Mouse (Mus musculus): ENCODE measurements around the gene Cbx6.
"Not testable (repeated sequence)": the region's sequence is repeated elsewhere in the genome, so short reads cannot be mapped to it uniquely, and the experiment has no call there.

The Cbx6 gene

DNA sequence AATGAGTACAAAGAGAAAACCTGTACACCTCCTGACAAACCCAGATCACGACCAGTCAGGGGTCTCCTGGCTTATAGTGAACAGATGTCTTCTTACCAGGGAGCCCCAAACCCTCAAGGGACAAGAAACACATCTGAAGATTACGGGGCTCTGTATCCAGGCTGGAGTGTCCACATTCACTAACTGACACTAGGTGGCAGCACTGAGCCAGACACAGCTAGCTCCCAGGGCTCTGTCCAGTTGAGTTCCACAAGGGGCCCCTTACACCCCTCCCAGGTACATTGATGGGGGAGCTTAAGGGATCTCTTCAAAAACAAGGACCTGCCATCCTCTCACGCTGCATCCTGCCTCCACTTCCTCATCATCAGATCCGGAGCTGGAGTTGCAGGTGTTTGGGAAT is 4.1 kb downstream of the Cbx6 start:
- peak; percentile 91 for DNase-seq (ENCODE audit: low read depth)

- no peak for DNase-seq (ENCODE audit: low read depth)
Measured at GRCm38 (mm10) chr15:79829431-79829830, 5.1 kb downstream of the Cbx6 start.

- DNase-seq (ENCODE audit: low read depth): no peak
Measured at GRCm38 (mm10) chr15:79828366-79829035, 6.0 kb downstream of the Cbx6 start.

DNA sequence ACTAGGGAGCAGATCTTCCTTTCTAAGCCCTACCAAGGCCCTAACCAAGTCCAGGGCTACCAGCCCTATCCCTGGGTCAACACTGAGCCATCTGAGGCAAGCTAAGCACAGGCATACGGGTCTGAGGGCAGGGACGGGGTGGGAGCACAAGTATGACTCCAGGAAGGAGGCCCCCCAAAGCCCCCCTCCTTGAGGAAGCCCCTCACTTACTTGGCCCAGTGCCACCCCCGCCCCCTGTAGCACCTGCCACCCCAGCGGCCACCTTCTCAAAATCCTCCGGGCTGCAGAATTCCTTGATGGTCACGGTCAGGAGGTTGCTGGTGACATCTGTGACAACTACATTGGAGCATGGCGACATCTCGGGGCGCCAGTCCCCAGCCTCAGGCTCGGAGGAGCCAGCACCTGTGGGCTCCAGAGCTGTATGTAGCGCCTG is 6.7 kb downstream of the Cbx6 start:
- DNase-seq (ENCODE audit: low read depth): no peak

- no peak for DNase-seq (ENCODE audit: low read depth)
Measured at GRCm38 (mm10) chr15:79827061-79827777, 7.3 kb downstream of the Cbx6 start.

GRCm38 (mm10) chr15:79826221-79826935 is 8.1 kb downstream of the Cbx6 start:
- DNase-seq (ENCODE audit: low read depth): no peak

- DNase-seq (ENCODE audit: low read depth): peak; percentile 66
Measured at GRCm38 (mm10) chr15:79825146-79825825, 9.2 kb downstream of the Cbx6 start.

- DNase-seq (ENCODE audit: low read depth): no peak
Measured at GRCm38 (mm10) chr15:79823588-79824280, 10.8 kb downstream of the Cbx6 start.

DNA sequence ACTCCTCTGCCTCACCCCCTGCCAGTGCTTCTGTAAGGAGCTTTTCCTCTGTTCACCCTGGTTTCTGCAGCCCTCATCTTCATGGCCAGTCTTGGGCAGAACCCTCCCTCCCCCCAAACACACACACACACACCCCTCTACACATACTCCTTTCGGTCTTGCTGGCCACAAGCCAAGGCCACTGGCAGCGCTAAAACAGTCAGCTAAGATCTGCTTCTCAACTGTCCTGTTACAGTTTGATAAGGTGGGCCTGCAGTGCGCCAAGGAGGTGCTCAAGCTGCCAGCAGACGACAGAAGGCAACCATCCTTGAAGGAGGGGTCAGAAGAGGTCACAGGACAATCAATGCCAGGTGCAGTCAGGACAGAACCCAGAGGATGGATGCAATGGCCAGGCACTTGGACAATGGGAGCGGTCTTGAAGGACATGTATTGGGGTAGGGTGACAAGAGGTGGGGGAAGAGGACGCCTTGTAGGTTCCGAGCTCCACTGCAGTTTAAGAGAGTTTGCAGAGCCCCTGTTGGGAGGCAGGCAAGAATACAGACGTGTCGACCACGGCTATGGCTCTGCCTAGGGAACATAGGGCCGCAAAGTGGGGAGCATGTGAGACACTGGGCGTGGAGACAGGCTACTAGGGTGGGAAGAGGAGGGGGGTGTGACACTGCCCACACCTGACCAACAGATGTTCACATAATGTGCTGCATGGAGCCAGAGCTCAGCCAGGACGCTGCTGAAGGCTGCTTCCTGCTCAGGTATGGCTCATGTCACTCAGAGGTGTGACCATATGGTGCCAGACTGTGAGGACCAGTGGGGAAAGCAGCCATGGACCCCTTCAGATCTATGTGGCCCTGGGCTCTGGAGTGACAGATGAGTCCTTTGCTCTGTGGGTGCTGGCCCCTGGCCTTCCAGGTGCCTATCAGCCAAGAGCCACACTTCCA is 12.0 kb downstream of the Cbx6 start:
- DNase-seq (ENCODE audit: low read depth): no peak

- peak; percentile 38 for DNase-seq (ENCODE audit: low read depth)
Measured at GRCm38 (mm10) chr15:79818325-79818724, 16.2 kb downstream of the Cbx6 start.

DNA sequence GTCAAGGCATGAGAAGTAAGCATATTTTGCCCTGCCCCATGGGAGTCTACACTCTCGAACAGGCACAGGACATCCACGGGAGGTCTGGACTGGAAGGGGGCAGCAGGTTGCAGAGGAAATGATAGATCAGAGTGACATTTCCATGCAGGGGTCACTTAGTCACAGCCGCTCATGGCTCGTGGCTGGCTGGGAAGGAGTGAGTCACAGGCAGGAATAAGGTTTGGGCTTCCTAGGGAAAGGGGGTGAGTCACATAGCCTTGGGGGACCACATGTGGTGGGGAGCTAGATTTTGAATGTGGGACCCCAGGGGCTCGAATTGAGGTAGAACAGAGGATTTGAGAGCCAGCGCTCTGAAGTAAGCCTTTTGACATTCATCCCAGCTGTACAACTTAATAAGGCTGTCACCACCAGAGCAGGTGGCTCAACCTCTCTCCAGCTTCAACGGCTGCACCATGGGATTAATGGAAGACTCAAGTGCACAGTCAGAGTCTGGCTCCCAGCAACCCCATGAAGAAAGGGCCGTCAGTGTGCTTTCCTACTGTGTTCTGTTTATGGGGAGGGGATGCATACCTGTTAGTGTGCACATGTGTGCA is 20.7 kb downstream of the Cbx6 start:
- no peak for DNase-seq (ENCODE audit: low read depth)

DNA sequence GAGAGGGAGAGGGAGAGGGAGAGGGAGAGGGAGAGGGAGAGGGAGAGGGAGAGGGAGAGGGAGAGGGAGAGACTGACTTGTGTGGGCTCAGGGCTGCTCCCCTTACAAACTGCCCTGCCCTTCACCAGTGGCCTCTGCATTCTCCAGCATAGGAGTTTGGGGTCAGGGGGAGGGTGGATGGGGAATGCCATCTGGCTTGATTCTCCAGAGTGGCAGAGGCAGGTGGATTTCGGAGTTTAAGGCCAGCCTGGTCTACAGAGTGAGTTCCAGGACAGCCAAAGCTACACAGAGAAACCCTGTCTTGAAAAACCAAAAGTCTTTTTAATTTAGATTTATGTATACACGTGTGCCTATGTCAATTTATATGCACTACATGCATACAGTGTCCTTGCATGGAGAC is 21.6 kb downstream of the Cbx6 start:
- DNase-seq (ENCODE audit: low read depth): not testable (repeated sequence)

GRCm38 (mm10) chr15:79810997-79811396 is 23.5 kb downstream of the Cbx6 start:
- DNase-seq (ENCODE audit: low read depth): no peak

DNA sequence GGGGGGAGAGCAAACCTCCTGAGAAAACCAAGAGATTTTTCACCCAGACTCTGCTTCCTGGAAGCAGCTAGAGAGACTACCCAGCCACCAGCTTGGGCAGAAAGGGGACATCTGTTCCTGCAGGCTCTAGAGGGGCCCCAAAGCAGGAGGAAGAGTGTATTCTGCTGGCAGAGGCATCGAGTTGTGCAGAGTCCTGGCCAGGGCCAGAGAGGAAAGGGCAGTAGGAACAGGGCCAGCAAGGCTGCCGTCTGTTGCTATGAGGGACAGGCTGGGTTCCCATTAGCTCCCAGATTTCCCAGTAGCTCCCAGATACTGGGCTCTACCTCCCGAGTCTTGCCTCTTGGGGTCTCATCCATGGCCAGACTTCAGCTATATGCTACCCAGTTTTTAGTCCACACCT is 24.4 kb downstream of the Cbx6 start:
- no peak for DNase-seq (ENCODE audit: low read depth)

DNA sequence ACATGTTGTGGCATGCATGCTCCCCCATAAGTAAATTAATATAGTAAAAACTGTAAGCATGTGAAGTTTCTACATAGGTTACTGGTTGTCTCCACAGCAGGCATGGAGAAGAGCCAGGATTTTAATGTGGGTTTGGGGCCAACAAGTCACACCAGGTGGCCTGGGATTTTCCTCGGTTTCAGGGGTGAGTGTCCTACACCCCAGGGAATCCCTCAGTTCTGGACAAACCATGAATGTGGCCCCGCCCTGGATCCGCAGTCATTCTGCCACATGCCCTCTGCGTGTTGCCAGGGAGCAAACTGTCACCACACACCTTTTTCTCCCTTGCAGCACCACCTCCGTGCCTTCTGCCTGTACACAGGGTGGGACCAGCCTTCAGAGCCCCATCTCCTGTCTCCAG is 25.8 kb downstream of the Cbx6 start:
- DNase-seq (ENCODE audit: low read depth): no peak

- peak; percentile 73 for DNase-seq (ENCODE audit: low read depth)
Measured at GRCm38 (mm10) chr15:79808114-79808513, 26.4 kb downstream of the Cbx6 start.

DNA sequence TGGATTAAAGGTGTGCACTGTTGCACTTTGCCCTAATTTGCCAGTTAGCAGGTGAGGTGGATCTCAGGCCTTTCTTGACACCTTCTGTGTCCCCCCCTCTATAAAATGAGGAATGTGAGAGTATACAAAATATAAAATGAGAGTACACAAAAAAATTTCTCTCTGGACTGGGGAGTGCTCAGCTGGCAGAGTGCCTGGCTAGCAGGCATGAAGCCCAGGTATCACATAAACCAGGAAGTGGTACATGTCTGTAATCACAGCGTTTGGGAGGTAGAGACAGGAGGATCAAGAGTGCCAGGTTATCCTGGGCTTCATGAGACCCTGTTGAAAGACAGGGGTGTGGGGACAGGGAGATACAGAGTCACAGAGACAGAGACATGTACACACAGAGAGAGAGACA is 27.4 kb downstream of the Cbx6 start:
- no peak for DNase-seq (ENCODE audit: low read depth)

DNA sequence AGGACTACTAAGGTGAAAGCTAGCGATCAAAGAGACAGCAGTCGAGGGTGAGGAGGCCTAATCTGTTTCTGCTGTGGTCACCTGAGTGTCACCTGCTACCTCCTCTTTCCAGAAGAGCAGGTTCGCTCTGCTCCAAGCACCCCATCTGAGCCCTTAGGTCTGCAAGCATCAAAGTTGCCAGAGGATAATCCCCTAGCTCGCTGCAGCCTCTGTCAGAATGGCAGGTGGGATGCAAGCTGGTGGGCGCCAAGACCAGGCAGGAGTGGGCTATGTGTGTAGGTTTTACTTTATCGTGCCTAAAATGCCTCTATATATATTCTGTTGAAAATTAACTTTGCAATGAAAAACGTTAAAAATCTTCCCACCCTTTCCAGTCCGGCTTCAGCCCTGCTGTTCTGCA is 29.2 kb downstream of the Cbx6 start:
- no peak for DNase-seq (ENCODE audit: low read depth)

DNA sequence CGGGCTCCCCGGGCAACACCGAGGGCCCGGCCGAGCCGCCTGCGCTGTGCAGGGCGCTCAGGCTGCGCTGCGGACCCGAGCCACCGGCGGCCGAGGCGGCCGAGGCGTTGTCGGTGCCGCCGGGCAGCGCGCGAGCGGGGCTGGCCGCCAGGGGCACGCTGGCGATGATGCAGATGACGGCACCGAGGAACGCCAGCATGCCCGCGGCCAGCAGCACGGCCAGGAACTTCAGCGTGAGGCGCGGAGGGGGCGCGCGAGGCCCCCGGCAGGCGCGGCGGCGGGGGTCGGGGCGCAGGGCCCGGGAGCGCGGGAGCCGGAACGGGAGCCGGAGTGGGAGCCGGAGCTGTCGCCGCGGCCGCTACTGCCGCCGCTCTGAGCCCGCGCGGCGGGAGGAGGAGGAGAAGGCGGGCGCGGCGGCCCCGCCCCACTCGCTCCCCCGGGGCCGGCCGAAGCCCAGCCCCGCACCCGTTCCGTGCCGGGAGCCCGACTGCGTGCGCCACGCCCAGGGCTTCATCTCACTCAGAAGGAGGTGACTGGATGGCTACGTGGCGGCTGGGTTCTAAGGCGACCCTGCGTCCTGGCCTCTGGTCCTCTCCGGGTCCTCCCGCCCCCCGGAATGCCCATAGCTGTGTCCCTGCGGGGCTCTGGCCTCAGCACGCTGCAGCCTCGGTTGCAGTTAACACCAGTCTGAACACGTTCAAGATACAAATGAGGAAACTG is 30.0 kb downstream of the Cbx6 start, which contains the start of gene Nptxr:
TSS of gene Nptxr (minus strand) at position 415 of the 720 bp plus-strand sequence.
- DNase-seq (ENCODE audit: low read depth): peak; percentile 15

Measured in naive thymus-derived CD4-positive, alpha-beta T cell, adult 2 months (primary cell).